Mouse (Mus musculus) bone marrow, adult 2 months (tissue): Measurements from ENCODE around the gene Tvp23a. TPM values are rescaled to one million over a fixed set of nuclear protein-coding genes. Genes with fewer than 3 reads are reported as not detected.

ENCODE experiments used
- H3K27ac ChIP-seq: fragments of 200-500 bp; 2 replicates; pipeline ENCODE4 v1.5.1; 2012; ENCODE audit warnings: low read depth, mild to moderate bottlenecking, control low read depth, inconsistent platforms, low read length; ENCODE audit not compliant: control insufficient read depth, poor library complexity, insufficient read depth
- H3K4me1 ChIP-seq: fragments of 200-500 bp; 2 replicates; pipeline ENCODE4 v1.6.1; 2011; ENCODE audit warnings: low read length; ENCODE audit not compliant: control insufficient read depth, insufficient read depth
- H3K4me3 ChIP-seq: fragments of 200-500 bp; replicated peaks from 2 replicates; pipeline ENCODE3; 2011; ENCODE audit warnings: mild to moderate bottlenecking, low read depth, low read length, control low read depth; ENCODE audit not compliant: control insufficient read depth
- CTCF ChIP-seq: fragments of 200-500 bp; IDR thresholded peaks from 2 replicates; pipeline ENCODE4 v1.5.1; 2011; ENCODE audit warnings: low read length, control low read depth; ENCODE audit not compliant: control insufficient read depth, insufficient read depth
- POLR2A ChIP-seq: fragments of 200-500 bp; IDR thresholded peaks from 2 replicates; pipeline ENCODE4 v1.6.1; 2011; ENCODE audit warnings: low read depth, mild to moderate bottlenecking, control low read depth, low read length, borderline replicate concordance; ENCODE audit not compliant: control insufficient read depth
- WGBS: fragments of 180-500 bp; shearing (Covaris S2); methylation state at CpG from one replicate; pipeline ENCODE4 v1.1.7; 2018; 5-methylcytosine and 5-hydroxymethylcytosine counted together
- polyA plus RNA-seq: library from polyadenylated mRNA; stranded (reverse); fragments of >200 nt; gene quantifications from 2 replicates; pipeline ENCODE4 v1.2.4, GENCODE M21; 2011; ENCODE audit warnings: low replicate concordance; ENCODE audit not compliant: missing spikeins, insufficient read depth, insufficient read length

The Tvp23a gene
- polyA plus RNA-seq, 1 experiment, result 0.85 TPM

DNA sequence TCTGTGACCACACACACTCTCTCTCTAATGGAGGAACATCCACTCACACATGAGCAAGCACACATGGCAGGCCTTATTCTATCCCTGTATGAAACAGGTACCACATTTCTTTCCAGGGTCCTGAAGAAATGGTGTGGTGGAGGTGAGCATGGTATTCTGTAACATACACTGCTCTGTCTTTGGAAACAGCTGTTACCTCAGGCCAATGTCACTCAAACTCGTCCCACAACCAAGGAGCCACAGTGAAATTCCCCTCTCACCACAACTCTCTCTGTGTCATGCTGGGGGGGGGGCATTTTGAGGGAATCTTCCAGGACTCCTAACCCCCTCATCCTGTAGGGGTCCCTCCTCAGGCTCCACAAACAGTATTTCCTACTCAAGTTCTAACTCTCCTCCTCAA lies 15.3 kb downstream of the Tvp23a start:
- Histone ChIP-seq H3K4me1 (peaks cover 2% of the 10 kb centered on the region; the same call in 1 of the 2 replicates), H3K27ac (no peak overlapping the region), H3K4me3 (no peak overlapping the region)
- WGBS, result 63% methylated on average over 1 of the region's 1 CpGs
- TF ChIP-seq CTCF (no peak), POLR2A (no peak)

DNA sequence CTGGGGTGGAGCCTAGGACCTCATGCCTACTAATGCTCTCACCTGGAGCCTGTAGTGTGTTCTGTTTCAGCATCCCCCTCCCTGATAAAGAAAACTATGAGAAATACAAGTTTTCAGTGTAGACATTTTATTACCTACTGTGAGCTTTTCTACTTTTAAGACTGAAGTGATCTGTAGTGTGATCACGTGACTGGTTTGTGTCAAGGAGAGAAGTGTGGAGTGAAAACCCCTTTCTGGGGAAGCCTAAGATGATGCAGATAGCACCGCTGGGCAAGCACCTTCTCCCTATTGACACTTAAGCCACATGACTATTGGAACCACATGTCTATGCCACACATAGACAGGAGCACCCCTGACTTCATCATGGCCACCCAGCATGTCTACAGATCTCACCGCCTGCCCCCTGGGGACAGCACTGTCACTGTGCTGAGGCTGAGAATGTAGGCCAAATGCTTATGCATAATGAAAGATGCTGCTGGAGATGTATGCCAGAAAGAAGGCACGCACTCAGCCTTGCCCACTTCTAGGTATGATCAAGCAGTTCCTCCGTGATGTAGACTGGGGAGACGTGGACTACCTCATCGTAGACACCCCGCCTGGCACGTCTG lies 26.6 kb downstream of the Tvp23a start:
- no peak overlapping the region for H3K4me3 ChIP-seq

DNA sequence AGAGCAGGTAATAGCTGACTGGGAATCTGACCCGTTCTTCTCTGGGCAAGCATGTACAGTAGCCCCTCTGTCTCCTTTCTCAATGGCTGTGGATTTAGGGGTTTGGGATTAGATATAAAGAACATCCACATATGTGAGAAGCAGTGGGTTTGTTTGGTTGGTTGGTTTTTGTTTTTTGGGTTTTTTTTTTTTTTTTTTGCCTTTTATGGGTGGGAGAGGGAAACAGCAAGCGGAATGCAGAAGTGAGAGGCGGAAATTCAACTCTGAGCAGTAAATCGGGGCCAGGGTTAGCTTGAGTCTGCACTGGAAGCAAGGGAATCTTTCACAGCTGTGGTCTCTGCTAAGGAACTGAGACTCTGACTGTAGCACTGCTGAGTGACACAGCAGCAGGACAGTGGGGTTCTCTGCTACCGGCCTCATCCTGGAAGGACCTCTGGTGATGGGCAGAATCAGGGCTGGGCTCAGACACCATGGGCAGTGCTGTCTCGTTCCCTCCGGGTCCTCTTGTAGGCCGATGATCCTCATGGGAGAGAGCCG lies 29.4 kb downstream of the Tvp23a start:
- 79% methylated on average over 9 of the region's 9 CpGs for WGBS
- Histone ChIP-seq H3K27ac (peak overlapping the region; percentile 25; the same call in 1 of the 2 replicates), H3K4me1 (no peaks in the 10 kb centered on the region), H3K4me3 (no peak overlapping the region)
- TF ChIP-seq CTCF (no peak), POLR2A (no peak)

More for the DNA sequence above, 26.6 kb downstream of the Tvp23a start:
- H3K4me1 ChIP-seq, result no peaks in the 10 kb centered on the region
- no peak overlapping the region for H3K27ac ChIP-seq
- TF ChIP-seq POLR2A (no peak), CTCF (no peak)
- WGBS, result 89% methylated on average over 9 of the region's 9 CpGs

DNA sequence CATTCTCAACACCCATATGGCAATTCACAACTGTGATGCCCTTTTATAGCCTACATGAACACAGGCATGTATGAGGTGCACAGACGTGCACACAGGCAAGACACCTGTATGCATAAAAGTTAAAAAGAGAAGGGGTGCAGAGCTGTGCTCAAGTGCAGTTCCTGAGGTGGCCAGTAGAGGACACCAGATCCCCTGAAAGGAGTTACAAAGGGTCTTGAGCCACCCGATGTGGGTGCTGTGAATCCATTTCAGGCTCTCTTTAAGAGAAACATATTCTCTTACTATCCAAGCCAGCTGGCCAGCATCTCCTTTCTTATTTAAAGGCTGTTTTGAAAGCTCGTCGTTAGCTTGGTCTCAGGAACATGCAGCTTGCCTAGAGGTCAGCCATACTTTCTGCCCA lies 30.3 kb downstream of the Tvp23a start:
- TF ChIP-seq POLR2A, result no peak
- peak; percentile 35 for TF ChIP-seq CTCF
- WGBS, result 93% methylated on average over 4 of the region's 4 CpGs
- Histone ChIP-seq H3K4me1 (no peaks in the 10 kb centered on the region), H3K27ac (no peak overlapping the region), H3K4me3 (no peak overlapping the region)

DNA sequence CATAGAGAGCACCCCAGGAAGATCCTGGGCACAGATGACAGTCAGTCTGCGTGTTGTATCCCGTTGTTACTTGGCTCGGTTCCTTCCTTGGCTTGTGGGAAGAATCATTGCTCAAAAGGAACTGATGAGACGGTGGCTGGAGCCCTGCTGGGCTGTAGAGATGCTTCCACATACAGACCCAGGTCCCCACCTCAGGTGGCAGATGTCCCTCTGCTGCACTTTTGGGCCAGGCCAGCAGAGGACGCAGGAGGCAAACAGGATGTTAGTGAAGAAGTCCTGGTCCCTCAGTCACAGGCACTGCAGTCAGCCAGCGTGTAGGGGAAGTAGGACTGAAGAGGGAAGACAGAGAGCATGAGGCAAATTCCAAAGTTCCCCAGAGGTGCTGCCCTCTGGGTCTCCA lies 31.2 kb downstream of the Tvp23a start:
- WGBS, result 60% methylated on average over 6 of the region's 6 CpGs
- no peak overlapping the region for H3K4me3 ChIP-seq
- TF ChIP-seq CTCF, result peak; percentile 79
- no peak for TF ChIP-seq POLR2A
- no peak overlapping the region for H3K27ac ChIP-seq
- H3K4me1 ChIP-seq, result no peaks in the 10 kb centered on the region

DNA sequence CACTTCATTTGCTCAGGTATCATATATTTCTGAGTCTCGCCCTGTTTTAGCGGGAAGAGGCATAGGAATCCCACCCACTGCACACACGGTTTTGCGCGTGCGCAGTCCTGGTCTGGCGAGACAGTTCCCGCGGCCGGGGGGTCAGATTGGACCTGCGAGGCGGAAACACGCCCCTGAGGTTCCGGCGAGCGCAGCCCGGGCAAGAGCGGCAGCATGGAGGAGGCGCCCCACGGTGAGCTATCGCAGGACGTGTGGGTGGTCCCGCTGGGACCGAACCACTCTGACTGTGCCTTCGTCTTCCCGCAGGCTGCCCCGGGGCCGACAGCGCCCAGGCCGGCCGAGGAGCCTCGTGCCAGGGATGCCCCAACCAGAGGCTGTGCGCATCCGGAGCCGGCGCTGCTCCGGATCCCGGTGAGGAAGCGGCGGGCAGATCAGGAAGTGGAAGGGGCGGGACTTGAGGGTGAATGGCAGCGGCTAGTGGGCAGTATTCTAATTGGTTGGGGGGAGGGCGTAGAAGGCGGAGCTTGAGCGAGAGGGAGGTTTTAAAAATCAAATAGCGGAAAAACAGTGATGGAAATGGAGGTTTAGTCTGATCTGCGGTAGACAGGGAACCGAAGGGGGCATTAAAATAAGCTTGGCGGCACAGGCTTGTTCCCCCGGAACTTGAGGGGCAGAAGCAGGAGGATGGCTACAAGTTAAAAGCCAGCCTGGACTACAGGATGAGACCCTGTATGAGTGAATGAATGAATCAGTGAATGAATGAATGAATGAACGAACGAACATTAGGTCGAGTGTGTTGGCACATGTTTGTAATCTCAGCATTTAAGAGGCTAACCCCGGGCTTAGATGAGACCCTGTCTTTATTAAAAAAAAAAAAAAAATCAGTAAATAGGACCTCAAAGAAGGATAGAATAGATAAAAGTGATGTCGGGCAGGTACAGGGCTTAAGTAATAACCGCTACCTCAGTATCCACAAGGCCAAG lies 35.1 kb downstream of the Tvp23a start, which contains the start of gene Nubp1:
Gene Nubp1, plus strand, starts transcription at position 185 of the 983 bp plus-strand sequence.
- peak within 1 kb of the TSS; percentile 97 for H3K27ac ChIP-seq
- TF ChIP-seq CTCF (no peak), POLR2A (peak; percentile 85; the same call in 1 of the 2 replicates)
- WGBS, result 3% methylated on average over 56 of the region's 56 CpGs
- peak within 1 kb of the TSS; percentile 99 for H3K4me3 ChIP-seq
- peaks cover 1% of the 10 kb centered on the region for H3K4me1 ChIP-seq

DNA sequence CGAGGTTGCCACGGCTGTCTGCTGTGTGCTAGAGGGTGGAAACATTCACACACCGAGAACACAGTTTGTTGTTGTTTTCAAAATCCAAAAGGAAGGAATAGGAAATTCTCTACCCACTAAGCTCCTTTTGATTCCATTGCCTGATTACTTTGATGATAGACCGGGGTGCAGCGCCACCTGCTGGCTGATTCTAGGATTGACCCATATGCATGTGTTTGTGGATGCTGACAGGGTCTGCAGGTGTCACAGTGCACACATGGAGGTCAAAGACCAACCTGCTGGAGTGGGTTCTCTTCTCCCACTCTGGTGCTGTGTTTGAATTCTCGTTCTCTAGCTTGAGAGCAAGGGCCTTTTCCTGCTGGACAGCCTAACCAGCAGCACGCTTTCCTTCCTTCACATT lies 48.0 kb downstream of the Tvp23a start:
- whole genome bisulfite sequencing, result 29% methylated on average over 7 of the region's 7 CpGs
- Histone ChIP-seq H3K27ac (no peak overlapping the region), H3K4me3 (no peak overlapping the region), H3K4me1 (no peaks in the 10 kb centered on the region)
- TF ChIP-seq CTCF, result peak; percentile 88
- no peak for TF ChIP-seq POLR2A

DNA sequence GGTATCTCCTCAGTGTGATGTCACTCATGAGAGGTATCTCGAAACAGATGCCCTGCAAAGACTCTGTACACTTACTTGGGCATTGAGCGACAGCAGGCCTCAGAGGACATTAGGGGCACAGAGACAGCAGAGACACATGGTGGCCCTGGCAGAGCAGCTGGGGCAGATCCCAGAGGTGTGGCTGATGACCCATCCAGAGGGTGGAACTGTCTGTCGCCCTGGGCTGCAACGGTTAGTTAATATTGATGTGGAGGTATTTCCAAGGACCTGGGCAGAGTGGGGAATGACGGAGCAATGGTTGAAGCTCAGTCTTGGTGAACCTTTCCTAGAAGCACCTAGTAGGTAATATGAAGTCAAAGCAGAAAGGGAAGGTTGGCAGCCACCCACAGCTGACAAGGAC lies 48.4 kb downstream of the Tvp23a start:
- WGBS, result 72% methylated on average over 5 of the region's 5 CpGs
- Histone ChIP-seq H3K4me1 (no peaks in the 10 kb centered on the region), H3K4me3 (no peak overlapping the region), H3K27ac (no peak overlapping the region)
- TF ChIP-seq POLR2A (no peak), CTCF (no peak)
